Mouse (Mus musculus): ENCODE data around the gene Spata5. TPM values are rescaled to one million over a fixed set of nuclear protein-coding genes. Genes with fewer than 3 reads are reported as not detected.
"Not testable (repeated sequence)": the region's sequence is repeated elsewhere in the genome, so short reads cannot be mapped to it uniquely, and the experiment has no call there.

The Spata5 gene
- total and polyA plus RNA-seq, 2 experiments = 1.1 to 8.7 TPM

- H3K4me1 ChIP-seq (ENCODE audit: control insufficient read depth, insufficient read depth, low read length) = no peaks in the 10 kb centered on the region
- WGBS = 95% methylated on average over 2 of the region's 2 CpGs
- H3K4me3 ChIP-seq (ENCODE audit: insufficient read depth, low read depth, low read length) = no peak overlapping the region
- H3K36me3 ChIP-seq (ENCODE audit: control insufficient read depth, insufficient read depth, low read length) = no peaks in the 10 kb centered on the region
- no peak overlapping the region for H3K27ac ChIP-seq (replicated peaks; ENCODE audit: insufficient read depth, low read depth, low read length)
- no peaks in the 10 kb centered on the region for H3K79me2 ChIP-seq (ENCODE audit: control insufficient read depth, insufficient read depth, low read length)
- no peak for DNase-seq (ENCODE audit: extremely low read depth, low read depth, low spot score)
- H3K27me3 ChIP-seq (ENCODE audit: control insufficient read depth, insufficient read depth, low read length) = no peaks in the 10 kb centered on the region
- TF ChIP-seq POLR2A (IDR thresholded peaks at IDR 0.05; ENCODE audit: extremely low read depth, insufficient read depth, low read length) = no peak
- no peak for TF ChIP-seq CTCF (IDR thresholded peaks at IDR 0.05; ENCODE audit: low read depth, low read length)
- H3K9ac ChIP-seq (ENCODE audit: low read depth, low read length) = no peak overlapping the region
These were observed 96.7 kb downstream of the Spata5 start for GRCm38 (mm10) chr3:37516379-37516778.

- H3K4me1 ChIP-seq (ENCODE audit: control insufficient read depth, insufficient read depth, low read length) = no peaks in the 10 kb centered on the region
These were observed 98.9 kb downstream of the Spata5 start for GRCm38 (mm10) chr3:37518611-37519010.

GRCm38 (mm10) chr3:37520334-37521023, 100.8 kb downstream of the Spata5 start:
- 82% methylated on average over 3 of the region's 3 CpGs for WGBS
- no peak for TF ChIP-seq CTCF (IDR thresholded peaks at IDR 0.05; ENCODE audit: low read depth, low read length)
- no peak for TF ChIP-seq POLR2A (IDR thresholded peaks at IDR 0.05; ENCODE audit: extremely low read depth, insufficient read depth, low read length)
- Histone ChIP-seq H3K27ac (replicated peaks; ENCODE audit: insufficient read depth, low read depth, low read length) (no peak overlapping the region), H3K4me1 (ENCODE audit: control insufficient read depth, insufficient read depth, low read length) (no peaks in the 10 kb centered on the region), H3K4me3 (ENCODE audit: insufficient read depth, low read depth, low read length) (no peak overlapping the region), H3K36me3 (ENCODE audit: control insufficient read depth, insufficient read depth, low read length) (no peaks in the 10 kb centered on the region), H3K27me3 (ENCODE audit: control insufficient read depth, insufficient read depth, low read length) (no peaks in the 10 kb centered on the region), H3K79me2 (ENCODE audit: control insufficient read depth, insufficient read depth, low read length) (no peaks in the 10 kb centered on the region), H3K9ac (ENCODE audit: low read depth, low read length) (no peak overlapping the region)
- DNase-seq (ENCODE audit: extremely low read depth, low read depth, low spot score) = no peak

More at GRCm38 (mm10) chr3:37518611-37519010, 98.9 kb downstream of the Spata5 start:
- H3K27ac ChIP-seq (replicated peaks; ENCODE audit: insufficient read depth, low read depth, low read length) = no peak overlapping the region
- H3K79me2 ChIP-seq (ENCODE audit: control insufficient read depth, insufficient read depth, low read length) = no peaks in the 10 kb centered on the region
- no peaks in the 10 kb centered on the region for H3K27me3 ChIP-seq (ENCODE audit: control insufficient read depth, insufficient read depth, low read length)
- DNase-seq (ENCODE audit: extremely low read depth, low read depth, low spot score) = no peak
- no peak overlapping the region for H3K9ac ChIP-seq (ENCODE audit: low read depth, low read length)
- TF ChIP-seq POLR2A (IDR thresholded peaks at IDR 0.05; ENCODE audit: extremely low read depth, insufficient read depth, low read length) (no peak), CTCF (IDR thresholded peaks at IDR 0.05; ENCODE audit: low read depth, low read length) (no peak)
- H3K36me3 ChIP-seq (ENCODE audit: control insufficient read depth, insufficient read depth, low read length) = no peaks in the 10 kb centered on the region
- no peak overlapping the region for H3K4me3 ChIP-seq (ENCODE audit: insufficient read depth, low read depth, low read length)

GRCm38 (mm10) chr3:37532079-37532478, 112.4 kb downstream of the Spata5 start:
- TF ChIP-seq POLR2A (IDR thresholded peaks at IDR 0.05; ENCODE audit: extremely low read depth, insufficient read depth, low read length) = no peak
- TF ChIP-seq CTCF (IDR thresholded peaks at IDR 0.05; ENCODE audit: low read depth, low read length) = no peak
- Histone ChIP-seq H3K4me3 (ENCODE audit: insufficient read depth, low read depth, low read length) (no peak overlapping the region), H3K27ac (replicated peaks; ENCODE audit: insufficient read depth, low read depth, low read length) (no peak overlapping the region), H3K4me1 (ENCODE audit: control insufficient read depth, insufficient read depth, low read length) (no peaks in the 10 kb centered on the region), H3K36me3 (ENCODE audit: control insufficient read depth, insufficient read depth, low read length) (peaks cover 2% of the 10 kb centered on the region), H3K9ac (ENCODE audit: low read depth, low read length) (no peak overlapping the region), H3K27me3 (ENCODE audit: control insufficient read depth, insufficient read depth, low read length) (no peaks in the 10 kb centered on the region), H3K79me2 (ENCODE audit: control insufficient read depth, insufficient read depth, low read length) (no peaks in the 10 kb centered on the region)
- no peak for DNase-seq (ENCODE audit: extremely low read depth, low read depth, low spot score)

DNA sequence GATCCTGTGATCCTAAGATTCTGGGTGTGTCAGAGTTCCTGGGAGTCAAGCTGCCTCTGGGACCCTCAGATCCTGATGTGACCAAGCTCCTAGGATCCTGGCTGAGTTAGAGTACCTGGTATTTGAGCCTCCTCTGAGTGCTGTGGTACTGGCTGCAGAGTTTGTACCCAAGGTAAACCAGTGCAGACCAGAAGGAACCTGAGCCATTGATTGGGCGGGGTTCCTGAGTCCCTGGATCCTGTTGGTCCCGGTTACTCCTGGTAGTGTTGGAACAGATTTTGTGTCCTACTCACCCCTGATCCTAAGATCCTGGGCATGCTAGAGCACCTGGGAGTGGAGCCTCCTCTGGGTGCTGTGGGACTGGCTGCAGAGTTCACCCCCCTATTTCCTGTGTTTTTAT, 121.0 kb downstream of the Spata5 start:
- not testable (repeated sequence) for DNase-seq (ENCODE audit: extremely low read depth, low read depth, low spot score); H3K36me3 ChIP-seq (ENCODE audit: control insufficient read depth, insufficient read depth, low read length); H3K4me3 ChIP-seq (ENCODE audit: insufficient read depth, low read depth, low read length); H3K27me3 ChIP-seq (ENCODE audit: control insufficient read depth, insufficient read depth, low read length); H3K4me1 ChIP-seq (ENCODE audit: control insufficient read depth, insufficient read depth, low read length); H3K9ac ChIP-seq (ENCODE audit: low read depth, low read length); H3K27ac ChIP-seq (replicated peaks; ENCODE audit: insufficient read depth, low read depth, low read length); H3K79me2 ChIP-seq (ENCODE audit: control insufficient read depth, insufficient read depth, low read length)
- 92% methylated on average over 2 of the region's 2 CpGs for WGBS

GRCm38 (mm10) chr3:37546351-37546750, 126.7 kb downstream of the Spata5 start:
- H3K4me3 ChIP-seq (ENCODE audit: insufficient read depth, low read depth, low read length) = no peak overlapping the region
- no peak overlapping the region for H3K27ac ChIP-seq (replicated peaks; ENCODE audit: insufficient read depth, low read depth, low read length)
- TF ChIP-seq POLR2A (IDR thresholded peaks at IDR 0.05; ENCODE audit: extremely low read depth, insufficient read depth, low read length) = no peak
- no peak for TF ChIP-seq CTCF (IDR thresholded peaks at IDR 0.05; ENCODE audit: low read depth, low read length)
- no peaks in the 10 kb centered on the region for H3K79me2 ChIP-seq (ENCODE audit: control insufficient read depth, insufficient read depth, low read length)
- WGBS = 97% methylated on average over 4 of the region's 4 CpGs
- peaks cover 6% of the 10 kb centered on the region for H3K4me1 ChIP-seq (ENCODE audit: control insufficient read depth, insufficient read depth, low read length)
- H3K9ac ChIP-seq (ENCODE audit: low read depth, low read length) = no peak overlapping the region
- H3K36me3 ChIP-seq (ENCODE audit: control insufficient read depth, insufficient read depth, low read length) = no peaks in the 10 kb centered on the region
- no peaks in the 10 kb centered on the region for H3K27me3 ChIP-seq (ENCODE audit: control insufficient read depth, insufficient read depth, low read length)
- no peak for DNase-seq (ENCODE audit: extremely low read depth, low read depth, low spot score)

Measured in liver, adult 2 months (tissue).